Mouse (Mus musculus): ENCODE measurements around the gene Kank1. TPM values are rescaled to one million over a fixed set of nuclear protein-coding genes. Genes with fewer than 3 reads are reported as not detected.
A peak's percentile ranks its signal among the peaks of the same experiment; 100 is the strongest.

The Kank1 gene
- total RNA-seq, 2 experiments from 2014 or later: 25.5 to 34.1 TPM

DNA sequence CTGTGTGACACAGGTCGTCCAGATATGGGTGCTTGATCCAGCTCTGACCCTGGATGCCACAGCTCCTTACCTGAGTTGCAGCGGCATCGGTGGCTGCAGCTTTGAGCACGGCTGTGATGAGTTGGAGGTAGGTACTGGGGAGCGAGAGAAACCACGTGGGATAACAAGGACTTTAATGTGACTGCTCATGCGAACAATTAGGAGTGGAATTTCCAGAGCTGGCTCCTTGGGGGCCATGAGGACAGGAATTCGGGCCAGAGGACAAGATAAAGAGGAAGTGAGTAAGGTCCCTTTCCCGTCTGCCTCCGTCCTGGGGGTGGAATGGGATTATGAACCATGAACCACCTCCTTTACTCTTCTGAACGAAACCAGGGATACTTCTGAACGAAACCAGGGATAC lies 129.8 kb downstream of the Kank1 start:
- no peak for DNase-seq

DNA sequence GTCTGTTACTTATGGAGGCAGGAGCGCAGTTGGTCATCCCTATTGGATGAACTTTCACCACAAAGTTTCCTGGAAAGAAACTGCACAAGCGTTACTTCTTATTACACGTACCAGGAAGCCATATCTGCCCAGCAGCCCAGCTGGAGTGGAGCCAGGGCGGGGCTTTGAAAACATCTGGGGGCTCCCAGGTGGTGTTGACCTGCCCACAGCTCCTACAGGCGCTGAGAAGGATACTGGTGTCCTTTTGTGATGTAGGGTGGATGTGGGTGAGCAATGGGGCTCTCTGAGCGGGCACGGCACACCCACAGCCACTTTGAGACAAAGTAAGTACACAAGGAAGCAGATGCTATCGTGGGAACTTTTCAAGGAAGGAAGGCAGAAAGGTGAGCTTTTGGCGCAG lies 133.7 kb downstream of the Kank1 start:
- DNase-seq: no peak

DNA sequence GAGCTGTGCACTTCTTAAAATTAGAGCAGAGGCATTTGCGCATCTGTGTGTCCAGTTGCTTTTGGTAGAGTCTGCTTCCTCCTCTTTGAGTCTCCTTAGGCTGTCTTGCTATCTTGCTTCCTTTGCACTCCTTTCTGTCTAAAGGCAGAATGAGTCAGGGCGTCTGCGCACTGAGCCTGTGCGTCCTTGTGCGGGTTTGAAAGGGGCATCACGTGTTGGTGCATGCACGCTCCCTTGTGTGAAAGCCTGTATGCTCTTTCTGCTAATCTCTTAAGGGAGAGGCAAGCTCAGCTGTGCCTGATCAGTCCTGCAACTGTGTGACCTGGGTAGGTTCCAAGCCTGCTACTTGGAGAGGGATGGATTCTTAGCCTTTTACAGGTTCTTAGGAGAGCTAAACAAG lies 136.0 kb downstream of the Kank1 start:
- DNase-seq: no peak

GRCm38 (mm10) chr19:25373594-25373993 lies 136.8 kb downstream of the Kank1 start:
- no peak for DNase-seq

DNA sequence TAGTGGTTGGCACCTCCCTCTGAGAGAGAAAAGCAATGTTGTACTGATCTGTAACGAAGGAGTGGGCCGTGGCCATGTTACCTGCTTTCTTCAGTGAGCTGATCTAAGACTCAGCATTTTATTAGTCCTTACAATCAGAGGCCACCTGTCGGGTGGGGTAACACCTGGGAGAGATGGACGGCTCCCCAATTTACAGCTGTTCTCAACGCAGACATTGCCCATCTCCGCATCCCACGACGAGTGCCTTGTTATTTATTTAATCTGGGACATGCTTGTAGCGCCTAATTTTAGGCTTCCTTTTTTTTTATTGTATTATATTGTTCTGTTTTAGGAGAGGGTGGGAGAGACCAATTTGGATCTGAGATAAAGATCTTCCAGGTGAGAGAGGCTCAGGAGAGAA lies 137.4 kb downstream of the Kank1 start:
- DNase-seq: no peak

- peak; percentile 77 for DNase-seq
These were observed 138.2 kb downstream of the Kank1 start for GRCm38 (mm10) chr19:25374926-25375325.

DNA sequence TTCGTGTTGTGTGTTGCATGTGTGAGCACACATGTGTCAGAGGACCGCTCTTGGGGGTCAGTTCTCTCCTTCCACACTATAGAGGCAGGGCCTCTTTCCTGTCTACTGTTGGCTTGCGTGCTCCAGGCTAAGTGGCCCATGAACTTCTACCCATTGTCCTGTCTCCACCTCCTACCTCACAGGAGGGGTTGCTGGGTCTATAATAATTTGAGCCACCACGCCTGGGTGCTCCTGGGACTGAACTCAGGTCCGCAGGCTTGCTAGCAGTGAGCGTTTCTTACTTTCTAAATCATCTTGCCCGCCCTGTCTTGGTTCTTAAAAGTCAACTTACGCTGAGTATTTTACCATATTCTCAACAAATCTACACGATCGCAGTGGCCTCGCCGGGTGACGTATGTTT lies 140.1 kb downstream of the Kank1 start:
- DNase-seq: no peak

DNA sequence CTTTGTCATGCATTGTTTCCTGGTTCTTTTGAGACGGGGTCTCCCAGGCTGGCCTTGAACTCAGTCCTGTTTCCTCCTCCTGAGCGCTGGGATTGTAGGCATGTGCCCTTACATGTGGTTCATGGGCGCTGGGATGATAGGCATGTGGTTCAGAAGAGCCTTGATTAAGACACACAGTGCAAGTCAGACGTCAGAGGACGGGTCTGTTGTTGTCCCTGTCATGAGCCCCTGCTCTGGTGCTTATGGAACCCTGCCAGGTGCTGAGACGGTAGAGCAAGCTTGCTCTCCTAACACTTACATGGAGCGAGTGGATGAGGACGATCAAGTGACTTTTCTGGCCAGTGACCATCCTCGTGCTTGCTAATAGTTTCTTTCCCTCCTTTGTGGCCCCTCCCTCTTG lies 143.9 kb downstream of the Kank1 start:
- DNase-seq: no peak

DNA sequence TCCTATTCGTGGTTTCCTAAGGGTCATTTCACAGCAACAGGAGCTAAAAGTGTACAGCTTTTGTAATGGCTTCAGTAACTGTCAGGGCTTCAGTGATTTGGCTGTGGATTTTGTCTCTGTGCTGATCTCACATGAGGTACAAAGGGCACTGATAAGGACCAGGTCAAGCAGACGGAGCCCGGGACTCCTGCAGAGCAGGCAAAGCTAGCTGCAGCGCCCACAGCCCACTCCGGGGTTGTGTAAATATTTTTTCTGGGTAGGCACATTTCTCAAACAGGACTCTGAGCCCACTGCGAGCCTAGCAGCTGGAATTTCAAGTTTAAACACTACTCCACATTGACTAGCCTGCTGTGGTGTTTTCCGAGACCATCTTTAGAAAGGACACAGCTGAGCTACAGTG lies 145.2 kb downstream of the Kank1 start:
- DNase-seq: no peak

DNA sequence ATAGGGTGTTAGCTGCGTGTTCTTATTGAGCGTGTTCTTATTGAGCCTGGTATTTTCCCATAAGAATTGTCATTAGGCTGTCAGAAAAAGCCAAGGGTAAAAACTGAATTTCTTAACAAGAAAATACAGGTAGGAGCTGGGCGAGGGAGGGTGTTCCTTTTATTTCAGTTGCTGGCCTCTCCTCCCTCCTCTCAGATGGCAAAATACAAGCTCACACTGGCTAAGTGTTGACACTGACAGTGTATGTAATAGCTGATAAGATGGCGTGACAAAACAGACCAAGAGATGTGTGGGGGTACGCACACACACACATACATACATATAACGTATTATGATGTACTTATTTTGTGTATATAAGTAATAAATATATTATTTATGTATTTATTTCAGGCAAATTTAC lies 145.7 kb downstream of the Kank1 start:
- DNase-seq: no peak

GRCm38 (mm10) chr19:25383386-25384146 lies 146.8 kb downstream of the Kank1 start:
- DNase-seq: peak; percentile 43

DNA sequence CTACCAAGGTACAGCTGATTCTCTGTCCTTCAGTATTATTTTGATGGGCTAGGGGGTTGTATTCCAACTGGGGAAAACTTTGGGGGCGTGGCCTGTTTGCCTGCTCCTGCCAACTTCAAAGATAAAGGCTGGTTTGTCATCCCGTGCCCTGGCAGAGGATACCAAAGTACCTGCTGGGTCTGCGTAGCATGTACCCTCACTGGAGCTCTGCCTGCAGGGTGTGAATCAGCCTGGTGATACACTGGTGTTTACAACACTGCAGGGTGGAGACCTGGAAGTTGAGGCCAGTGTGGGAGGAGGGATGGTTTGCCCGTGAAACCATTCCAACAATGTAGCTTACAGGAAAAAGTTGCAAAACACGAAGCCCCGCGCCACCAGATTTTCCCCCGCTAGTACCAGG lies 149.2 kb downstream of the Kank1 start:
- peak; percentile 14 for DNase-seq

DNA sequence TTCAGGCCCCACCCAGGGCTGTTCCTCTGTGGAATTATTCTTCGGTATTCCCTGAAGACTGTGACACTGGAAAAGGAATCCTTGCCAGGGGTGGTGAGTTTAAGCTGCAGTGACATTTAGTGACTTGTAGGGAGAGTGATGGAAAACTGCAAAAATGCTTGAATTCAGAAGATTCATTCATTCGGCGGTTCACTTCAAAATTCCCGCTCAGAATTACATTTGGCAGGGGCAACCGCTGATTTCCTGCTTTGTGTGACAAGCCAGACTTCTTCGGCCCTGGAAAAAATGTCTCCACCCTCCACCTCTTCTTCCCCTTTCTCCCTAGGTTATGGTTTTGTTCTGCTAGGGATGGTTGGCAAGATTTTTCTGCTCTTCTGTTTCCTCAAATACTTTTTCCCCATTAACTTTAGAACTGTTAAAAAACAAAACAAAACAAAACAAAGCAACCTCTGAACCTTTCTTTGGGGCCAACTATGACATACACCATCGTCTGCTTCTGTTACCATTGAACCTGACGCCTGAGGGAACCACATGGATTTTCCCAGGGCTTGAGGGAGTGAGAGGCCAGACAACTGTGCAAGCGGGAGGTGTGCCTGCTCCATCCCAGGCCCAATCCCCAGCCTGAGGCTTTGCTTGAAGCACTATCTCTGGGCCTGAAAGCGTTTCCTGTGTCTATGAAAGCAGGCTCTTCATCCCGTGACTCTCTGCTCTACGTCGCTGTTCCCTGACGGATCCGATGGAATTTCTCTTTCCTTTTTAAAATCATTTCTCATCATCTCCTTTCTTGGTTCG lies 150.1 kb downstream of the Kank1 start:
- no peak for DNase-seq

DNA sequence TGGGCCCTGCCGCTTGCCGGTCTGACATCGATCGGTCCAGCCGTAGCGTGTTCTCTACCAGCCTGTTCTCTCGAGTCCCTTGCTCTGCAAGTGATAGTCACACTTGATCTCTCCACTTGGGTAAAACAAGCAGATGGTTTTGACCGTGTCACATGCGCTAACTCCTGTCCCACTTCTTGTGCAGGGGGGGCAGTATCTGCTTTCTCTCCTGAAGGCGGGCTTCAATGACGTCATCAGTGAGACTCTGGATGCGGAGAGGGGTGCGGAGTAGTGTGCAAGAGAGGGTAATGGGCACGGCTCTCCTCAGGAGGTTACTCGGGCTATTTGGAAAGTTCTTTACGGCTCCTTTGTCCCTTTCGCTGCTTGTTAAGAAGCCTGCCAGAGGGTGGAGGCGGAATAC lies 151.1 kb downstream of the Kank1 start:
- no peak for DNase-seq

- DNase-seq: no peak
These were observed 155.4 kb downstream of the Kank1 start for GRCm38 (mm10) chr19:25392135-25392534.

- peak; percentile 32 for DNase-seq
These were observed 158.3 kb downstream of the Kank1 start for GRCm38 (mm10) chr19:25395035-25395434.

DNA sequence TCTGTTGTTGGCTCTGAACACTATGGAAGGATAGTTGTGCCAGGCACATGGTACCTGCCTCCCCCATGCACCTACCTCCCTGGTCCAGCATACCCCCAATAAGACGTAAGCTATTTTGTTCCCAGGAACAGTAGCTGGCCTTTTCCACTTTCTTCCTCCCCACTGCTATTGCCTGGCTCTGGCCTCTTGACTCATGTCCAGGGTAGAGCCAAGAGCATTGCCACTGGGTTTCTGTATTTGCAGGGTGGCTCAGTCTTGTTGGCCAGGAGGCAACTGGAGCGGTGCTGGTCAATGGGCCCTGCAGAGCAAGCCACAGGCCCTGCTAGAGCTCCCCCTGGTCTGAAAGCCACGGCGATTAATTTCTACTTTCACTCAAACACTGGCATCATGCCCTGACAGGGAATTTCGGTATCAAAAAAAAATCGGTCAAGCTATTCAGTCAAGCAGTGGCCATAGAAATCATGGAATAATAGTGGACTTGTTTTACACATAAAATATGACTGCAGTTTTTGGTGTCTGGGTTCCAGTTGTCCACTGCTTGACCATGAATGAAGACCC lies 160.0 kb downstream of the Kank1 start:
- DNase-seq: peak; percentile 31

GRCm38 (mm10) chr19:25399511-25400211 lies 162.9 kb downstream of the Kank1 start:
- peak; percentile 78 for DNase-seq

DNA sequence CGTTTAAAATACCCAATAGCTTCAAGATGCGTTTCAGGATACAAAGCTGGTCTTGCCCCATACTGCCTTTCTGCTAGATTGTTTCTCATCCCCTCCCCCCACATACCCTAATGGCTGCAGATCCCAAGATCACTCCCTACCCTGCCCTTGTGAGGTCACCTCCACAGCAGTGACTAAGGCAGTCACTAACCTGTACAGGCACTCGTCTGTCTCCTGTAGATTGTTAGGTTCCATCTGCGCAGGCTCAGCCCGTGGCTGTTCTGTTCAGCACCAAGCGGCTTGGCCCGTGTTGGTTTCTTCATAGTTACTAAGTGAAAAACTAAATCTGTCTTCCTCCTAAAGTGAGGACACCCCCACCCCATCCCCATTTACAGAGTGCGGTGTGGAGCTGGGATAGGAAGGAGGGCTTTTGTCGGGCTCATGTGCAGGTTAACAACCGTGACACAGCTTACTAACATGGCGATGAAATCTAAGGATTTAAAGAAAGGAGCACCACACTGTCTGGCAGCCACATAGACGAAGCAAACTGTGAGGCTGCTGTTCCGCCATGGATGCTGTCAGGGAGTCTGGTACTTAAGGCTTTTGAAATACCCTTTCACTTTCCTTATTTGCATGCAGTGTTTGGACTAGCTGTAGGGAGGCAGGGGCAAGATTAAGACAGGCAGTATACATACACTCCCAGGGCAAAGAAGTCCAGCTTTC lies 163.6 kb downstream of the Kank1 start:
- DNase-seq: no peak

- no peak for DNase-seq
These were observed 164.7 kb downstream of the Kank1 start for GRCm38 (mm10) chr19:25401521-25401920.

DNA sequence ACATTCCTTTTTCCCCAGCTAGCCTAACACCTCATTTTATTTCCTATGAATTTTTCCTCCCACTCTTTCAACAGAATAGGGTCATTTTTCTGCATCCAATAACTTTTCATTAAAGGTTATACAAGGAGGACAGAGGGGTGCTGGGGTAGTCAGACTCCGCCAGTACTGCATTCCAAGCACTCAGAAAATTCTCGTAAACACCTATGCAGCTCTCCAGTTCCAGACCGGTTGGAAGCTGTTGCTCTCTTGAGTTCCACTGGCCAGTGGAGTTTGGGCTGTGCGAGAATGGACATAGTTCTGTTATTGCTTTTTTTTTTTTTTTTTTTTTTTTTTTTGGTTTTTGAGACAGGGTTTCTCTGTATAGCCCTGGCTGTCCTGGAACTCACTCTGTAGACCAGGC lies 167.4 kb downstream of the Kank1 start:
- no peak for DNase-seq

GRCm38 (mm10) chr19:25405987-25406386 lies 169.2 kb downstream of the Kank1 start:
- DNase-seq: no peak
